Mouse (Mus musculus) lung, postnatal 0 days (tissue): ENCODE measurements around the gene Psors1c2. TPM values are rescaled to one million over a fixed set of nuclear protein-coding genes. Genes with fewer than 3 reads are reported as not detected.

Experiments used
- ATAC-seq: fragments of 200-750 bp; cut with Nextera tagmentation; 2 replicates; pipeline ENCODE4 v1.8.0; 2017; ENCODE audit warnings: moderate library complexity
- DNase-seq: peaks from one replicate; pipeline ENCODE4 v3.0.0-alpha.2; 2016; ENCODE audit warnings: low spot score
- H3K27ac ChIP-seq: fragments of 300-500 bp; sonication (generic); 2 replicates; pipeline ENCODE4 v1.5.1; 2014; ENCODE audit warnings: antibody characterized with exemption, mild to moderate bottlenecking, low read length, mixed read lengths
- H3K27me3 ChIP-seq: fragments of 300-500 bp; sonication (generic); replicated peaks from 2 replicates; pipeline ENCODE4 v1.6.1; 2014; ENCODE audit warnings: low read length, mixed read lengths; ENCODE audit not compliant: insufficient read depth
- H3K36me3 ChIP-seq: fragments of 300-500 bp; sonication (generic); 2 replicates; pipeline ENCODE4 v1.6.1; 2014; ENCODE audit warnings: low read length, mixed read lengths; ENCODE audit not compliant: insufficient read depth
- H3K4me1 ChIP-seq: fragments of 300-500 bp; sonication (generic); 2 replicates; pipeline ENCODE4 v1.6.1; 2014; ENCODE audit warnings: antibody characterized with exemption, low read depth, low read length, mixed read lengths; ENCODE audit not compliant: insufficient read depth
- H3K4me2 ChIP-seq: fragments of 300-500 bp; sonication (generic); replicated peaks from 2 replicates; pipeline ENCODE4 v1.6.1; 2014; ENCODE audit warnings: low read depth, mild to moderate bottlenecking, low read length, moderate library complexity, mixed read lengths
- H3K4me3 ChIP-seq: fragments of 300-500 bp; sonication (generic); 2 replicates; pipeline ENCODE4 v1.5.1; 2014; ENCODE audit warnings: low read depth, low read length
- H3K9ac ChIP-seq: fragments of 300-500 bp; sonication (generic); replicated peaks from 2 replicates; pipeline ENCODE4 v1.6.1; 2014; ENCODE audit warnings: low read depth, mild to moderate bottlenecking
- H3K9me3 ChIP-seq: fragments of 300-500 bp; sonication (generic); 2 replicates; pipeline ENCODE4 v1.6.1; 2016; ENCODE audit warnings: low read length, mixed read lengths
- CTCF ChIP-seq: IDR thresholded peaks from 2 replicates; pipeline ENCODE4 v1.5.1; 2016; ENCODE audit warnings: antibody characterized with exemption, mild to moderate bottlenecking
- EP300 ChIP-seq: IDR thresholded peaks from 2 replicates; pipeline ENCODE4 v1.6.1; 2016; ENCODE audit warnings: antibody characterized with exemption, mild to moderate bottlenecking, control low read depth
- WGBS: fragments of 180-500 bp; shearing (Covaris S2); extraction: QIAGEN DNeasy Blood & Tissue Kit; methylation state at CpG from one replicate; pipeline ENCODE4 v1.1.7; 2014; 5-methylcytosine and 5-hydroxymethylcytosine counted together
- polyA plus RNA-seq: library from polyadenylated mRNA; unstranded; fragments of >200 nt; fragmentation: Nextera tagmentation; extraction: Ambion mirVana; gene quantifications from 2 replicates; pipeline ENCODE4 v1.2.1, GENCODE M21; 2015

The Psors1c2 gene
- polyA plus RNA-seq, 1 experiment from 2014 or later: not detected

DNA sequence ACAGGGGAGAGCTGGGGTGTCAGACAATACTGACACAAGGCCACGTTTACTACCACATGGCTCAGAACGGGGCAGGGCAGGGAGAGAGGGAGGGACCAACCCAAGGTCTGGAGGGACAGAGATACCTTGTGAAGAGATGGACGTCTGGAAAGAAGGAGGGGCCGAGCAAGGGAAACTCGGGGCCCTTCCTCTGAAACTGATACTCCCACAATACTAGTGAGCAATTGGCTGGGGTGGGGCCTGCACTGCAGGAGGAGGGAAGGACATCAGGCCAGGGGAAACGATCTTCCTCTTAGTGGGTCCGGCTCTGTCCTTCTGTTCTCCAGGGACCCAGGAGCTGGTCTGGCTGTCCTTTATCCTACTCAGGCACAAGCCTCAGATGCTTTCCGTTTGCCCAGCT, 17.9 kb downstream of the Psors1c2 start:
- peaks cover 13% of the 10 kb centered on the region for H3K4me1 ChIP-seq
- H3K4me2 ChIP-seq: no peak overlapping the region
- TF ChIP-seq CTCF (no peak), EP300 (no peak)
- H3K4me3 ChIP-seq: no peak overlapping the region
- H3K9me3 ChIP-seq: no peaks in the 10 kb centered on the region
- H3K27me3 ChIP-seq: no peaks in the 10 kb centered on the region
- H3K36me3 ChIP-seq: no peaks in the 10 kb centered on the region
- no peak overlapping the region for H3K9ac ChIP-seq
- H3K27ac ChIP-seq: no peak overlapping the region
- 57% methylated on average over 8 of the region's 8 CpGs for WGBS
- ATAC-seq (no peak), DNase-seq (no peak)

DNA sequence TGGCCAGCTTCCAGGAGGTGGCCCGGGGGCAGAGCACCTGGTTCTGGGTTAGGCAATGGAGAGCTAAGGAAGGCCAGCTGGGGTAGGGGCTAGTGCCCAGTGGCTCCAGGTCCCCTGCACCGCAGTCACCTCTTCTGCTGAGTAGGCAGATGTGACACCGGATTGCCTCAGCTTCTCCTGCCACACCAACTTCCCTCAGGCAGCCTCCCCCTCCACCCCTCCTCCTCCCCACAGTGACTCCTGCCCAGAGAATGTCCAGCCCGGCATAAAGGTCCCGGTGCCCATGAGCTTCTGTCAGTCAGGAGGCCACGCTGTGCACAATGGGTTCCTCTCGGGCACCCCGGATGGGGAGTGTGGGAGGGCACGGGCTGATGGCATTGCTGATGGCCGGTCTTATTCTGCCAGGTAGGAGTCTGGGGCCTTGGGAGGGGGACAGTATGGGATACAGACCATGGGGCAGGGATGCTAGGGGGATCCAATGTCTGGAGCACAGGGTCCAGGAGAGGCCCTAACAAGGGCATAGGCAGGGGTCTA, 18.9 kb downstream of the Psors1c2 start, which contains the start of gene Cdsn:
Gene Cdsn (plus strand): TSS at position 248 of the 534 bp plus-strand sequence.
- ATAC-seq (no peak), DNase-seq (no peak)
- WGBS: 81% methylated on average over 10 of the region's 10 CpGs
- Histone ChIP-seq H3K27me3 (no peaks in the 10 kb centered on the region), H3K4me1 (peaks cover 13% of the 10 kb centered on the region), H3K27ac (no peak within 1 kb of the TSS), H3K4me3 (no peak within 1 kb of the TSS), H3K9ac (no peak within 1 kb of the TSS), H3K36me3 (no peaks in the 10 kb centered on the region), H3K9me3 (no peaks in the 10 kb centered on the region), H3K4me2 (no peak within 1 kb of the TSS)
- no peak for TF ChIP-seq EP300
- TF ChIP-seq CTCF: no peak

DNA sequence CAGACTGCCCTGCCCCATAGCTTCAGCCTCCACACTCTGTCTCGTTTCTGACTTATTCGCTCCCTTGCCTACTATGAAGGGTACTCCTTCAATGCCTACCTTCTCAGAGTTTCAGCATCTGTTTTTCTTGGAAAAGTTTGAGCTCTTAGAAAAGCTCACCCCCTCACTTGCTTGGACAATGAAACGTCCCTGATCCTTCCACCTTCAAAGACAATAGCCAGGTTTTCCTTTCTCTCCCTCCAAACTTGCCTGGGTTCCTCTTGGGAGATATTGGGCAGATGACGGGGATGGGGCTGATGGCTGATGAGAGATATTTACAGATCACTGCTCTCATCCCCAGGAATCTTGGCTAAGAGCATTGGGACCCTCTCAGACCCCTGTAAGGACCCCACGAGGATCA, 21.3 kb downstream of the Psors1c2 start:
- no peak overlapping the region for H3K27ac ChIP-seq
- DNase-seq (no peak), ATAC-seq (no peak)
- no peak for TF ChIP-seq CTCF
- no peak for TF ChIP-seq EP300
- no peak overlapping the region for H3K4me3 ChIP-seq
- no peaks in the 10 kb centered on the region for H3K36me3 ChIP-seq
- no peaks in the 10 kb centered on the region for H3K27me3 ChIP-seq
- H3K4me1 ChIP-seq: peaks cover 5% of the 10 kb centered on the region
- H3K9me3 ChIP-seq: no peaks in the 10 kb centered on the region
- WGBS: 76% methylated on average over 5 of the region's 5 CpGs
- no peak overlapping the region for H3K4me2 ChIP-seq
- no peak overlapping the region for H3K9ac ChIP-seq

DNA sequence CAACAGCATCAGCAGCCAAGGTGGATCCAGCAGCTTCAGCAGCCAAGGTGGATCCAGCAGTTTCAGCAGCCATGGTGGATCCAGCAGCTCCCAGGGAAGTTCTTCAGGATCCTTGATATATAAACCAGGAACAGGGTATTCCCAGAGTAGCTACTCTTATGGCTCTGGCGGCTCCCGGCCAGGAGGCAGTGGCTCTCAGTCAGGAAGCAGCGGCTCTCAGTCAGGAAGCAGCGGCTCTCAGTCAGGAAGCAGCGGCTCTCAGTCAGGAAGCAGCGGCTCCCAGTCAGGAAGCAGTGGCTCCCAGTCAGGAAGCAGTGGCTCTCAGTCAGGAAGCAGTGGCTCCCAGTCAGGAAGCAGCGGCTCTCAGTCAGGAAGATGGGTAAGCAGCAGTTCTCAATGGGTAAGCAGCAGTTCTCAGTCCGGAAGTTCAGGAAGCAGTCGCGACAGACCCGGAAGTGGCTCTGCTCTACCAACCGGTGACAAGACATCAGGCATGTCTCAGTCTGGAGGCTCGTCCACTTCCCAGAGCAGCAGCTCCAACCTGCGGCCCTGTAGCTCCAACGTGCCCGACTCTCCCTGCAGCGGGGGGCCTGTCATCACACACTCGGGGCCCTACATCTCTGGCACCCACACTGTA, 21.9 kb downstream of the Psors1c2 start:
- ATAC-seq: no peak
- no peaks in the 10 kb centered on the region for H3K9me3 ChIP-seq
- peaks cover 4% of the 10 kb centered on the region for H3K4me1 ChIP-seq
- H3K36me3 ChIP-seq: no peaks in the 10 kb centered on the region
- H3K27ac ChIP-seq: no peak overlapping the region
- 87% methylated on average over 17 of the region's 18 CpGs for WGBS
- H3K27me3 ChIP-seq: no peaks in the 10 kb centered on the region
- H3K9ac ChIP-seq: no peak overlapping the region
- H3K4me3 ChIP-seq: no peak overlapping the region
- DNase-seq: no peak
- TF ChIP-seq EP300 (no peak), CTCF (no peak)
- no peak overlapping the region for H3K4me2 ChIP-seq

DNA sequence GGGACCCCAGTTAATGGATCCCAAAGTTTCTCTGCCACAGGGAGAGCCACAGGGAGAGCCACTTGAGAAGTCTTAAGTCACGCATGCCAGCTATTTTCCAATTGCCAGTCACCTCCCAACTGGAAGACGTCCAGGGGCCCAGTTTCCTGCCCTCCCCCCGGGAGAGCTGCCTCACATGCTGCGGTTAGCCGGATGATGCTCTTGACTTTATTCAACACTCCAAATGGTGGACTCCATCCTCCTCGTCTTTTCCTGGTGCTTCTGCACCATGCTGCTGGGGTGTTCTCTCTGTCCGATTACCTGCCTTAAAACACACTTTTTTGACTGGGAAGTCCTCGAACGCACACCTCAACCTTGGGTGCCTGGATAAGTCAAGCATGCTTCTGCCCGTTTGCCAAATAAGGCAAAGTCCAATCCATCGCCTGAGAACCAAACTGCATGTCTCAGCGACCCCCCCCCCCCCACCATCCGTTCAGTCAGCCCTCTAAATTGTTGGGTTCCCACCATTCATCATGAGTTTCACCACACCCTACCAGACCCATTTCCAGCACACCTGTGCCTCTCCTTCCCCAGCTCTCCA, 23.3 kb downstream of the Psors1c2 start:
- no peaks in the 10 kb centered on the region for H3K9me3 ChIP-seq
- ATAC-seq (no peak), DNase-seq (no peak)
- no peak overlapping the region for H3K4me2 ChIP-seq
- no peak overlapping the region for H3K9ac ChIP-seq
- no peaks in the 10 kb centered on the region for H3K4me1 ChIP-seq
- no peaks in the 10 kb centered on the region for H3K27me3 ChIP-seq
- TF ChIP-seq CTCF (no peak), EP300 (no peak)
- H3K27ac ChIP-seq: no peak overlapping the region
- H3K36me3 ChIP-seq: no peaks in the 10 kb centered on the region
- H3K4me3 ChIP-seq: no peak overlapping the region
- WGBS: 78% methylated on average over 13 of the region's 13 CpGs

DNA sequence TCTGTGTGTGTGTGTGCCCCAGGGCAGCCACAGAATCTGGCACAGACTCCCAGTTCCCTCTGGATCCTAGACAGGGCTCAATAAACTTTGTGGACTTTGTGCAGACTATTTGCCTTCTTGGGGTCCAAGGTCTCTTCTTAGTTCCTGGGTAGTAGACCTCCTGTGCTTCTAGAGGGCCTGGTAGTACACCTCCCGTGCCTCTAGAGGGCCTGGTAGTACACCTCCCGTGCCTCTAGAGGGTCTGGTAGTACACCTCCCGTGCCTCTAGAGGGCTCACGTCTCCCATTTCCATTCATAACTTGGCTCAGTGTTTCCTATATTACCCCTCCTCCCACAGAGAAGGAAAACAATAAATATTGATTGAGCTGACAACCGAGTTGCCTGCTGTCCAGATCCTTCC, 23.8 kb downstream of the Psors1c2 start:
- WGBS: 23% methylated on average over 5 of the region's 5 CpGs

More for the DNA sequence above, 23.8 kb downstream of the Psors1c2 start:
- no peak overlapping the region for H3K9ac ChIP-seq
- no peak overlapping the region for H3K27ac ChIP-seq
- peak; percentile 92 for TF ChIP-seq CTCF
- no peak for TF ChIP-seq EP300
- ATAC-seq (peak; percentile 73), DNase-seq (peak; percentile 78)
- H3K4me1 ChIP-seq: no peaks in the 10 kb centered on the region
- H3K27me3 ChIP-seq: no peaks in the 10 kb centered on the region
- no peaks in the 10 kb centered on the region for H3K36me3 ChIP-seq
- H3K9me3 ChIP-seq: no peaks in the 10 kb centered on the region
- H3K4me2 ChIP-seq: no peak overlapping the region
- no peak overlapping the region for H3K4me3 ChIP-seq
